Comparison of ENCODE assay signal across 15 mouse cellular contexts in the genomic region with DNA sequence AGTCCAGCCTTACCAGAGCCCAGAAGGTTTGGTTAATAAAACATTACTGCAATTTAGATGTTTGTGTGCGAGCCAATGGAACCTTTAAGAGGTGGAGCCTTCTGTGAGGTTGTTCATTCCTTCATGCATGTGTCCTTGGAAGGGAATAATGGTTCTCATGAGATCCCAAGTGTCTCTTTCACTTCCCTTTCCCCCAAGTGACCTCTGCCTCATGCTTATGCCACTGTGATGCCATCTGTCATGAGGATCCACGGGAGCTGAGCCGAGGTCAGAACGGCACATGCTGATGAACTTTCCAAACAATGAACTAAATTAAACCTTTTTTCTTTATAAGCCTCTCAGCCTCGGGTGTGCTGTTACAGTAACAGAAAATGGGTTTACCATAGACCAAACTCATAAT.
"Had no signal": no experiment of that assay in that cellular context is flagged by ENCODE, and none has a peak within 500 bp of the region (broad histone marks: within the 10 kb centered on the region; RNA-seq: fewer than 3 reads in every experiment).

No protein-coding gene starts in this region.

- H3K4me3 ChIP-seq: limb, embryonic 15.5 days; liver, embryonic 13.5 days; myocyte; neural tube, embryonic 15.5 days had no signal

- H3K36me3 ChIP-seq: limb, embryonic 15.5 days; liver, embryonic 13.5 days; neural tube, embryonic 15.5 days had no signal

- H3K9me3 ChIP-seq: limb, embryonic 15.5 days; liver, embryonic 13.5 days; neural tube, embryonic 15.5 days had no signal

- DNase-seq: kidney, adult 18-20 months; kidney, postnatal 10 days; kidney, postnatal 4 days; liver, embryonic 13.5 days; lung, adult 18-20 months; right cerebral cortex, adult 18-20 months; right cerebral cortex, postnatal 25 days; thymus, adult 18-20 months; thymus, postnatal 14 days had no signal

- H3K27me3 ChIP-seq: limb, embryonic 15.5 days; liver, embryonic 13.5 days; megakaryocyte, embryonic 14.5 days; neural tube, embryonic 15.5 days had no signal

- H3K4me2 ChIP-seq: limb, embryonic 15.5 days; liver, embryonic 13.5 days; midbrain, embryonic 11.5 days; neural tube, embryonic 15.5 days had no signal

- H3K27ac ChIP-seq: limb, embryonic 15.5 days; liver, embryonic 13.5 days; neural tube, embryonic 15.5 days had no signal

- H3K9ac ChIP-seq: limb, embryonic 15.5 days; liver, embryonic 13.5 days; neural tube, embryonic 15.5 days had no signal

- ATAC-seq: midbrain, embryonic 16.5 days had no signal
